Mouse (Mus musculus): Measurements from ENCODE around the gene Tmem114.

DNA sequence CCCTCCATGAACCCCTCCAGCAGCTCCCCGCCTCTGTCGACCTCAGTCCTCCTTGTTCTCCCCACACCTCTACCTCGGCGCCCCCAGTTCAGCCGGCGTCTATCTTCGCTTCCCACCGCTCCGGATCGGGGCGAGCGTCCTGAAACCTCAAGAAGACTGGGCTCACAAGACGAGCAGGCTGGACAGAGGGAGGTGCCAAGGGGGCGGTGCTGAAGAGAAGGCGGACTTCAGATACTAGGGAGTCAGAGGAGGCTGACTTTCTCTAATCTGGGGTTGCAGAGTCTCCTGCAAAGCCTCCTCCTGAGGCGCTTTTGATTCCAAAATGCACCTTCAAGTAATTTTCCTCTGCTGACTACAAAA is at the start of gene Tmem114:
- no peak for TF ChIP-seq EP300 (IDR thresholded peaks at IDR 0.05; ENCODE audit: insufficient read depth, low read depth, low read length)
- no peak for TF ChIP-seq CTCF (IDR thresholded peaks at IDR 0.05)
- no peak for TF ChIP-seq POLR2A (IDR thresholded peaks at IDR 0.05; ENCODE audit: insufficient read depth, low read depth, low read length)
